Mouse (Mus musculus): ENCODE data around the gene Maml2.

GRCm38 (mm10) chr9:13510621-13511369 lies 213.0 kb downstream of the Maml2 start:
- TF ChIP-seq EP300 (optimal IDR thresholded peaks at IDR 0.05) (no peak), CTCF (IDR thresholded peaks at IDR 0.05; ENCODE audit: low read depth) (peak; percentile 52)

Measured in stomach, postnatal 0 days (tissue).